Mouse (Mus musculus): ENCODE results near the gene Rfx4.
A peak's percentile ranks its signal among the peaks of the same experiment; 100 is the strongest.

The Rfx4 gene

DNA sequence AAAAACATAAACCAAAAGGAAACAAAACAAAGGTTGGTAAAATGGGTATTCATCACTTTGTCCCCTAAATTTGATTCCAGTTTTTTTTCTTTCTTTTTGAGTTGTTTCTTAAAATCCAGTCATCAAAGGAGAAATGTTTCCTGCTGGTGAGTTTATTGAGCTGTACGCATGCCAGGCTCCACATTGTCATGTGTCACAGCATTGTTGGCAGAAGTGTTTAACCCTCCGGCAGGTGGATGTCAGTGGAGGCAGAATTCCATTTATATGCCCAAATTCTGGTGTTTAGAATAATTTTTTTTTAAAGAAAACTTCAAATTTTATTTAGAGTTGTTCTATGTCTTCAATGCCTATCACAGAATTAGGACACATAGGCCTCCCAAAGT is 56.0 kb downstream of the Rfx4 start:
- no peak for DNase-seq (ENCODE audit: low spot score in 2 of 2)

DNA sequence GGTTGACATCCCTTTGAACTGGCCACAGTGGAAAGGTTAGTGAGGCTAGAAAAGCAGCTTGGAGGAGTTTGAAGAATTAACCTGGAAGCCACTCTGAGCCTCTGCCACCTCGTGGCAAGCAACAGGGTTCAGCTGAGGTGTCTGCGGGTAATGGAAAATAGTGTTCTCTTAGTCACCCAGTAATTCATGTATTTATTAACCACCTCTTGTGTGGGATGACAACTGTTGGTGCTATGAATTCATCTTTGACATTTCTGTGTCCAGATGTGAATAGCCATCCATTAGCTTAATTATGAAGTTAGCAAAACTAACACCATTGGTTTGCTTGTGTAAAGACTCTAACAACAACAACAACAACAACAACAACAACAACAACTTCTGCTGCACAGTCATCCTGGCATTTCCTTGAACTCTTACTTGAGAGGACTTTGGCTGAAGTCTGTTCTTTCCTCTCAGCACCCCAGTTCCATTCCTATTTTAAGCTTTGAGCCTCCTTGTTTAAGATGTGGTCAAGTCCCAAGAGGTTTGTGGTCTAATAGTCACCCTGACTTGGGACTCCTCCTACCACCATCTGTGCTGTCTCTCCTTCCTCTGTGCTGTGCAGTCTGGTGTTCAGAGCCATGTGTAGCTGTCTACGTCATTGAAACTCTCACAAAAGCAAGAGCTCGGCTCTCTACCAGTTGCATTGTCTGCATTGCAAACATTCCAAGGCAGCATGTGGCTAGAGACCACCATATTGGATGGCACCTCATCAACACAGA is 60.0 kb downstream of the Rfx4 start:
- peak in 1 of 2 experiments; percentile 17 for DNase-seq (ENCODE audit: low spot score in 2 of 2)

DNA sequence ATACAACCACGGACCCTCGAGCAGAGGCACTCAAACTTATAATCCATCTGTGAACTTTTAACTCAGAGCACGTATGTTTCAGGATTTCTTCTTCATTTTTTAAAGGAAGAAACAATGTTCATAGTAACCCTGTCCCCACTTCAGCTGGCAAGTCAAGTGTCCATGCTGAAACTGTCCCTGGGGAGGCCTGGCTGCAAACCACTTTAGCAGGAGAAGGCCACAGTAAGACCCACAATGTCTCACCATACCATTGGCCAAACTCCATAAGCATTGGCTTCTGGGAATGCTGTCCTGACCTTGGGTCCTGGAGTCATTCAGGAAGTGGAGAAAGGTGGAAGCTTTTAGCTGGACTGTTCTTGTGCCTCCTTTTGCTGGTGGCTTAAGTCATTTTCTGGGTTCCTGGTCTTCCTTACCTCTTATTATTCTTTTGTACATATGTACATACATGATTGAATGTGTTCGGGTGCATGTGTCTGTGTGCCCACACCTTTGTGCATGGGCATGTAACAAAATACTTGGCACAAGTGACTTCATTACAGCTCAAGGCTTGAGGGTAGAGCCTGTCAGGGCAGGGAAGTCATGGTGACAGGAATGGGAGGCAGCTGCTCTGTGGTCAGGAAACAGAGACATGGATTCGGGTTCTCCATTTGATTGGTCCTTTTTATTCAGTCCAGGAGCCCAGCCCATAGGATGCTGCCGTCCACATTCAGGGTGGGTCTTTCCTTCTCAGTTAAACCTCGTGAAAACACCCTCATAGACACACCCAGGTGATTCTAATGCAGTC is 61.4 kb downstream of the Rfx4 start:
- no peak for DNase-seq (ENCODE audit: low spot score in 2 of 2)

DNA sequence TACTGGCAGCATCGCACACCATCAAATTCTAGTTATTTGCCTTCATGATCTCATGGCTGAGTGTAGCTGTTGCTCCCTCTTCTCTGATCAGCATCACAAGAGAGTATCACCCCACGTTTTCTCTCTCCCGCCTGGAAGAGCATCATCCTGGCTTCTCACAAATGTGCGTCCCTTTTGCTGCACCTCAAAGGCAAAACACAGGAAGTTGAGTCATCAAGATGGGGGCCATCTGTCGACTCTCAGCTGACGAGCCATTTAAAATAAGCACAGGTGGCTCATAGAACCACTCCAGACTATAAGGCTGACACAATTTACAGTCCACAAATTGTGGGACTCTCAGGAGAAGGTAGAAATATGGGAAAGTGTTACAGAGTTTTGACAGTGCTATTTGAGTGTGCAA is 63.8 kb downstream of the Rfx4 start:
- no peak for DNase-seq (ENCODE audit: low spot score in 2 of 2)

DNA sequence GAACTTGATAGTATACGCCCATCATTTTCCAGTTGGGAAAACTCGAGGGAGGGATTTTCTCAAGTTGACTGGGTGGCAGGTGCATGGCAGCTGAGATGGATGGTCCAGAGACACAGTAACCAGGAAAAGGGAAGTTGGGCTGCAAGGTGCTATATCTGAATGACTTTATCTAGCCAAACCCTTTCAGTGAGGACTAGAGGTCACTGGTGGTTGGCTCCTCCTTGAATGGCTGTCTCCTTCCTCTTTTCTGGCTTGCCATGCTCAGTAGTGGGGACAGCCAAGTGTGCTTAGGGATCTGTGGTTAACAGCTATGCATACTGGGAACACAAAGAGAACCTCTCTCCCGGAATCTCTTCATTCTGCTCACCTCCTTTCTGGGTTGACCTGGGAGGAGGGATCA is 64.4 kb downstream of the Rfx4 start:
- DNase-seq (ENCODE audit: low spot score in 2 of 2): no peak

DNA sequence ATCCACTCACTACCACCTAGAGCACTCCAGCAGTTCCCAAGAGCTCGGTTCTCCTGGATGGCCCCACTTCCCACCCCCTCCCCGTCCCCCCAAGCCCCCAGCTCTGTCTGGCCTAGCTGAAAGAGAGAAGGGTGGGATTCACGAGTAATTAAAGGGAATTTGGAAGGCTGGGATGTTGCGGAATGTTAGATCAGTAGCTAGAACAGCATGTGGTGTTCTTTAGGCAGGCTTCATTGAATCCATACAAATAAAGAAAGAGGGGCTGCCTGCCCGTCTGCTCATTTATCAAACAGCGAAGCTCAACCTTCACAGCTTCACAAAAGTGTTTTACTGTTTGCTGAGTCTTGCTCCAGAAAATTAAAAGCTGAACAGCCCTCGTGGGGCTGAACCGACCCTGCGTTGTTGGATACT is 66.9 kb downstream of the Rfx4 start:
- no peak for DNase-seq (ENCODE audit: low spot score in 2 of 2)

DNA sequence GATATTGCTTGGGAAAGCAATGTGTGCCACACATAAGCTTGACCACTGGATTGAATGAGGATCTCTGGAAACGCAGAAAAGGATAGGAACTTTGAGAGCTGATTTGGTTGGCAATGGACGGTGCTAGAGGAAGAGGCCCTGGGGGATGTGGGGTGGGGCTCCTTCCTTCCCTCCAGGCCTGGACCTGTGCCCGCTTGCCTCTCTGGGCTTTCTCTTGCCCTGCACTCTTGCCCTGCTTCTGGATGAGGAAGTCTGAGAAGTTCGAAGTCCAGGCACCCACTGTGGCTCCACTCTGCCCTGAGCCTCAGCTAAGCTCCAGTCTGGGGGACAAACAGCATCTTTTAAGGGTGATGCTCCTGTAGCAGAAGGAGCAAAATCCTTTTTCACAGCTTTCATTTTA is 67.8 kb downstream of the Rfx4 start:
- no peak for DNase-seq (ENCODE audit: low spot score in 2 of 2)

DNA sequence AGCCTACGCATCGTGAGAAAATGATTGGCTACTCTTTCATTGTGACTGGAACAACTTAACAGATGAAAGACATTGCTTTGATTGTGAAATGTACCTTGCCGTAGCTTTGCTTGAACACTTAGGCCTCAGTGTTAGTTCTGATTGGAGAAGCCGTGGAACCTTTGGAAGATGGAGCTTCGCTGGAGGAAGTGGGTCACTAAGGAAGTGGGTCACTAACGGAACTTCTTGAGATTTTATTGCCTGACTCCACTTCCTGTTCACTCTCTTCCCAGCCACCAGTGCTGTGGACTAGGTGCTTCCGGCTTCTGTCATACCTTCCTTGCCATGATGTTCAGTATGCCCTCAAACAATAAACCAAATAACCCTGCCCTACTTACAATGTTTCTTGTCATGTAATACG is 73.1 kb downstream of the Rfx4 start:
- no peak for DNase-seq (ENCODE audit: low spot score in 2 of 2)

DNA sequence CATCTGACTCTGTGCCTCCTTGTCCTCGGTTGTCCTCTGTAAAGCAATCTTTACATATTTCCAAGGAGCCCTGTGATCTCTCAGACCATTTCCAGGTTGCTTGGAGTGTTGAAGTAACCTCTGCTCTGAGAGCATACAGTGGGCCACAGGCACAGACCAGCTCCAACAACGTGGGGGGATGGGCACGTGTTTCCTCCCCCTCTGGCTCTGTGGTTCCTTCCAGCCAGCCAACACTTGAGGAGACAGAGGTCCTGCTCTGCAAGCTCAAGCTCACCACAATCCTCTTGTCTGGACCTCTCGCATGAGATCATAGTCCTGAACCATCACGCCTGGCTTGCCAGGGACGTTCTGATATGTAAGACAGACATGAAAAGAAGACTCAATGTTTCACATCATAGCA is 79.7 kb downstream of the Rfx4 start:
- no peak for DNase-seq (ENCODE audit: low spot score in 2 of 2)

DNA sequence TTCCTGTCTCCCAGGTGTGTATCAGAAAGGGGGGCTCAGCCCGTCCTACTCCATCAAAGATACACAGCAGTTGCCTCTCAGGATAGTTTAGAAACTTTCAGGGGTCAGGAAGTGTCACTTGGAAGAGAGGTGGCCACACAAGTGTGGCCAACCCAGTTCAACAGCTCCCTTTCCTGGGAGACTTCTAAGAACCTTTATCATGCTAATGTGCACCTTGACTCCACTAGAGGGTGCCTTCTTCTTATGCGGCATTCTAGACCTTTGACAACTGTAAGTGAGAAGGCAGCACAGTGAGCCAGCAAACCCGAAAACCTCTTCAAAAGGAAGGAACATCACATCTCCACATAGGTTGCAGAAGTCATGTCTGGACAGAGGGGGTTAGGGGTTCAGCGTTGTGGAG is 80.2 kb downstream of the Rfx4 start:
- DNase-seq (ENCODE audit: low spot score in 2 of 2): no peak

DNA sequence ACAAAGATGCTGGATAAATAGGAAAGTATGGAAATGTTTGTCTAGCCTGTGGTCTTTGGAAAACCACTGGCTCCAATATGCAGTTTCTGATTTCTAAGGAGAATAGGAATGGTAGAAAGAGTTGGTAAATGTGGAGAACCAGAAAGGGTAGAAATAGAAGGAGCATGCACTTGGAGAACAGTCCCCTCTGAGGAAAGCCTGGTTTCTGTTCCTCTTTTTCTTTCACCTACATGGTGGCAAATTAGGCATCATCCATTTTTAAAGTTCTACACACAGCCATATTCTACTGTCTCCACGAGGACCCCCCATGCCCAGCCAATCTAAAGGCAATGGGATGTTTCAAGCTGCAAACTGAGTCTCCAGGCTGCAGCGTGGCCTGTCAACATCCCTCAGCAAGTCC is 81.5 kb downstream of the Rfx4 start:
- DNase-seq (ENCODE audit: low spot score in 2 of 2): no peak

DNA sequence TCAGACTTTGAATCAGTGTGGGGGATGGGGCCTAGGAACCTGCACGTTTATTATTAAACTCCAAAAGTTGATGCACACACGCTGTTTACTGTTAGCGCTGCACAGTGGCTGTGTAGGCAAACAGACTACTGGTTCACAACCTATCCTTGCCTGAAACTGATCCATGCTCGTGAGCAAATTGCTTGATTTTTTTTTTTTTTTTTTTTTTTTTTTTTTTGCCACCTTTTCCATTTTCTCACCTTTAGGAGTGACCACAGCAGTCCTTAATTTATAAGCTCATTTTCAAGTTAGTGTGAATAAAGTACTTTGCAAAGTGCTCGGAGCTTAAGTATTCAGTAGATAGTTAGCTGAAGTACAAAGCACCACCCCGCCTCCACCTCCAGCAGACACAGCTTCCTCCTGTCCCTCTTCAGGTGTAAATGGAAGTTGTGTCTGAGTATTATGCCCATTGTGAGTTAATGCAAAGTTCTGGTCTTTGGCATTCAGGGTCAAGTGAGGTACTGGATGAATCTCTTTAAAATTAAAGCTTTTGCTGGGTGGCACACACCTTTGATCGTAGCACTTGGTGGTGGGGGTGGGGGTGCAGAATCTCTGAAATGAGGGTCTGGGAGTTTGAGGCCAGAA is 83.1 kb downstream of the Rfx4 start:
- DNase-seq (ENCODE audit: low spot score in 2 of 2): no peak

DNA sequence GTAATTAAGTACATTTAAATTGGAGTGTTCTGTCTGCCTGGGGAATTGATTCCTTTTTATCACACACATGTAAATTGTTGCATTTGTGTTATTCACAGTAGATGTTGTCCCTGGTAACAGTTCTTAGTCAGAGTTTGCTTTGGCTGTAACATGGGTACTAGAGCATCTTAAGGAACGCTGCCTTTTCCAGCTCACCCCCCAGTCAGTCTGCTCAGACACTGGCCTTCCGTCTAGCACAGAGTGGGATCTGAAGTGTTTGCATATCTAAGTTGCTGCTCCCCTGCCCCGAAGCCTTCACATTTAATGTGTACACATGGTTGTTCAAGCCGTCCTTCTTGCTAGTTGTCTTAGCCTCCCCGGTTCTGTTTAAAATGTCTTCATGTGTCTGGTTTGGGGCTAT is 90.8 kb downstream of the Rfx4 start:
- DNase-seq (ENCODE audit: low spot score in 2 of 2): no peak

DNA sequence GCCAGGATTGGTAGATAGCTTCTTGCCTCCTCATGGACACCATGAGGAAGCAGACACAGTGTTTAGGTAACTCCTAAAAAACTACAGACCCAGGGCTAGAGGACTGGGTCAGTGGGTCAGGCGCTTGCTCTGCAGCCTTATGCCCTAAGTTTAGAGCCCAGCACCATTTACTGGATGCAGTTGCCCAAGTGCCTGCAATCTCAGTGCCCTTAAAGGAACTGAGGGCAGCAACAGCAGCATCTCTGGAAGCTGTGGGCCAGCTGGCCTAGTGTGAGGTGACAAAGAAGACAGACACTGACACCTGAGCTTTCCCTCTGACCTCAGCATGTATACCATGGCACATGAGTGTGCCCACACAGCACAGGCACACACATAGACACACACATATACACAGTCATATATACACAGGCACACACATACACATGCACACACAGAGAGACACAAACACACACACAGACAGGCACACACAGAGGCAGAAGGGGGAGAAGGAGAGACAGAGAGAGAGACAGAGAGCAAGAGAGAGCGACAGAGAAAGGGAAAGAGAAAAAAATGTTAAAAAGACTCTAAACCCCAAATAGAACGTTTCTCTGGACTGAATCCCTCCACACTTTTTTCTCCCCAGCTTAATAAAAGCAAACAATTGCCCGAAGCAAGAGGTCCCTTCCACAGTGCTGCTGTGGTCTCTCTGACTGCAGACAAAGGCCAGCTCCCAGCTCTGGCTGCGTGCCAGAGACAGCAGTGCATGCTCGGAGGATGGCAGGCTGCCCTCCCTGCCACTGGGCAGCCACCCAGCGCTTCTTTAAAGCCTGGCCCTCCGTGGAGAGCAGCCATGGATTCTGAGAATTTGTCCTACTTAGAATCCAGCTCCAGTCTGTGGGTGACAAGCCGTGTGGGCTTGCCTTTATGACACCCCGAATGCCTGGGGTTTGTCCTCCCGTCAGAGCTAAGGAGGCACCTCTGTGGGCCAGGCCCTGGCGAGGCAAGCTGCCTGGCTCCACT is 96.4 kb downstream of the Rfx4 start:
- no peak for DNase-seq (ENCODE audit: low spot score in 2 of 2)

DNA sequence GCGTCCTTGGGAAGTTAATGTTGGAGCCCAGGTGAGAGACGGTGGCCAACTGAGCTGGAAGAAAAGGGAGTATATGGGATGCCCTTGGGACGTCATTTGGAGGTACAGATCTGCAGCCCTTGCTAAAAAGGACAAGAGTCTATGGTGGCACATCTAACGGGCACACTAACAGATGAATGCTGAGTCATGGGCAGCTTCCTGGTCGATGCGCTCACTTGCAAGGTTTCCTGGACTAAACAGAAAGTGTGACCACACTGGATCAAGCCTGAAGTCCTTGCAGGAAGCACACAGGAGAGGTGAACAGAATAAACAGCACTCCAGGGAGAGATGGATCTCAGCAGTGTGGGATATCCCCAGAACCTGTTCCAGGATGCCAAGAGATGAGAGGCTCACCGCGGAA is 98.2 kb downstream of the Rfx4 start:
- peak in 1 of 2 experiments; percentile 48 for DNase-seq (ENCODE audit: low spot score in 2 of 2)

DNA sequence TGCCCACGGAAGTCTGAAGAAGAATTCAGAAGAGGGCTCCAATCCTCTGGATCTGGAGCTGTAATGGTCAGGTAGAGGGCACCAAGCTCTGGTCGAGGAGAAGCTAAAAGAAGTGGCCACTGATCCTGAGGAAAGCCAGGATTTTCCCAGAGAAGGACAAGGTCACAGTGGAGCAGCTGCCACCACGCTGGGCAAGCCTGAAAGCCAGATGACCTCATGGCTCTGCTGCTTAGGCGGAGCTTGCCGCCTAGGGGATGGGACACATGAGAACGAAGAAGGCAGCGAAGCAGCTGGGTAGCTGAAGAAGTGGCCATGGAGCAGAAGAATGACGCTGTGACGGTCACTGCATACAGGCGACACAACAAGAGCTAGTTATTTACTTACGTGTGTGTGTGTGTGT is 99.6 kb downstream of the Rfx4 start:
- DNase-seq (ENCODE audit: low spot score in 2 of 2): peak in 1 of 2 experiments; percentile 45

DNA sequence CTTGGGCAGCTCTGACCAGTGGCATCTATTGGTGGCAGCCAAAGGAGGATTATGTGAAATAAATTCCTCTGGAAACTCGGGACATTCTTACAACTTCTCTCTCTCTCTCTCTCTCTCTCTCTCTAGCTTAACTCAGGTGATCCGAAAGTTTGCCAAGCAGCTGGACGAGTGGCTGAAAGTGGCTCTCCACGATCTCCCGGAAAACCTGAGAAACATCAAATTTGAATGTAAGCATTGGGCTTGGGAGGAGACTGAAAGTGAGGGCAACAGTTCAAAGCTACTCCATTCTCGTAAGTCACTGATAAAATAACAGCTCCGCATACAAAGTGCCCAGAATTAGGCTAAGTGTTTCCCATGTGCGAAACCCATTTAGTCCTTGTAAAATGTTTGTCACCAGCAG is 102.5 kb downstream of the Rfx4 start:
- DNase-seq (ENCODE audit: low spot score in 2 of 2): no peak

DNA sequence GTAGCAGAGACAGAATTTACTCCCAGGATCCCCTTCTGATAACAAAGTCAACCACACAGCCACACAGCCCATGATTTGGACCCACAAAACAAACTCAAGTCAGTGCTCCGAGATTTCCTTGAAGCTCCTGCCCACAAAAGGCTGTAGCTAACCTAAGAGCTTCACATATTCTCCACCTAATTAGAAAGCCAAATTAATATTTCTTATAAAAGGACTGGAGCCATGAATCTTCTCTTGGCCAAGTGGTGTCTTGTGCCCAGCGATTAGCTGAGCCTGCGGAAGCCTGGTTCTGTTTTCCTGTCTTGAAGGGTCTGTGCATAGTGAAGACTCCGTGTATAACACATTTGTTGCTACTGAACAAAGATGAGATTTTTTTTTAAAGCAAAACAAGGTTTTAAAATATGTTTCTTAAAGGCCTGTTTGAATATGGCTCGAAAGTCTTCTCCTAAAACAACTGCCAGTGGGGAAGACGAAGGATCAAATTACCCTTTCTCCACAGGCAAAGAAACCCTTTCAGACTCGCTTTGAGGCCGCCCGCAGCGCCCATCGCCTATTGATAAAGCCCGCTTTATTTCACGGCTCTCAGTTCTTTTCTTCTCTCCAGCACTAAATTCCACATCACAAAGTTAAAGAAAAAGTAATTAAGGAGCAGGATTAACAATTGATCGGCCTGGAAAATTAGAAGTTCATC is 103.1 kb downstream of the Rfx4 start:
- DNase-seq (ENCODE audit: low spot score in 2 of 2): no peak

DNA sequence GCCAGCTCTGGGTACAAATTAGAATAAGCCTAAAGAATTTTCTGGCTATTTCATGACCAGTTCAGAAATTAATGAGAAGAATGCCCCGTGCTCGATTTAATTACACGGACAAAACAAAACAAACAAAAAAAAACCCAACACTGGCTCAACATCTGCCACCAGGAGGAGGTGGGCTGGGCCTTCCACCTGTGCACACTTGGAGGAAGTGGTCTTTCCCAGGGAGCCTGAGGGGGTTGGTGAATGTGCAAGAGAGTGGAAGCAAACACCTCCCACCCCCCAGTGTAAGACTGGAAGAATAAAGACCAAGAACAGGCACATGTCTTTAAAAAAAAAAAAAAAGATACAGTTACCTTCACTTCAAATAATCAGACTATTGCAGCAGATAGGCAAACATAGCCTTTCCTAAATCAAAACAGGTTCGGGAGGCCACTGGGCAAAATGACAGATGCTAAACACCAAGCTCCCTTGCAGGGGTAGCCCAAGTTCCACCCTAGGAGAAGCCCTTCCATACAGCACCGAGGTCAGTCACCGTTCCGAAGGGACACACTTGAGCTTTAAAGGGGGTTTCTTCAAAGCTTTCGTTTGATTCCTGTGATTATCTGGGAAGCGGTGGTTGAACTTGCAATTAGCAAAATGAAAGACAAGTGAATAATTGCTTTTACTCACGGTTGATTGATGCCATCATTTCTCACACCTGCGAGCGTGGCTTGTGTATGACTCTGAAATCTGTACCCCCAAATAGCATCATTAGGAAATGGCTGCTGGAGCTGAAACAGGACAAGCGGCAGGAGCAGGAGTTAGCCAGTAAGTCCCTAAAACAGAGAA is 103.9 kb downstream of the Rfx4 start:
- DNase-seq (ENCODE audit: low spot score in 2 of 2): no peak

DNA sequence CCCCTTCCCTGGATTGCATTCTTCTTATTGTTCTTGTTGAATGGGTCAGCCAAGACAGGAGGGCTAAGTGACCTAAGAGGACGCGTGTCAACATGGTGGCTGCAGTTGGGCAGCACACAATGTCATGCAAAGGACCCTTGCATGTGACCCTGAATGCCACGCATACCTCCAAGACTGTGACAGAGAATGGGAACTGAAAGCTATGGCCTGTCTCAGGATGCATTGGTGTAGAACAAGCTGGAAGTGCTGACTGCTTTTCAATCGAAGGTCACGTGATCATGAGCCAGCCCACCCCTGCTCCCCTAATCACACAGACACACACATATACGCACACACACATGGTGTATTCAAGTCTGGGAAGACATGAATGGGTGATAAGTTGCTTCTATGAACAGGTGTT is 107.6 kb downstream of the Rfx4 start:
- no peak for DNase-seq (ENCODE audit: low spot score in 2 of 2)

Data from spleen, postnatal 4 days (tissue).